Mouse (Mus musculus) embryonic fibroblast, embryonic 13.5 days (primary cell): Measurements from ENCODE around the gene Slc22a1.

Experiments used
- CTCF ChIP-seq: IDR thresholded peaks from 2 replicates; pipeline ENCODE4 v1.5.1; 2011; ENCODE audit warnings: mild to moderate bottlenecking, control low read depth, low read length, moderate library complexity, borderline replicate concordance; ENCODE audit not compliant: insufficient read depth
- POLR2A ChIP-seq: IDR thresholded peaks from 2 replicates; pipeline ENCODE4 v1.6.1; 2011; ENCODE audit warnings: low read depth, mild to moderate bottlenecking, control low read depth, low read length, moderate library complexity

GRCm38 (mm10) chr17:12639585-12639984 lies 36.0 kb downstream of the Slc22a1 start:
- TF ChIP-seq CTCF (no peak), POLR2A (no peak)
